Mouse (Mus musculus) activated CD4-positive, CD25-positive, alpha-beta regulatory T cell, adult 4 months (primary cell): ENCODE results near the gene Rab3gap1. TPM values are rescaled to one million over a fixed set of nuclear protein-coding genes. Genes with fewer than 3 reads are reported as not detected.
A peak's percentile ranks its signal among the peaks of the same experiment; 100 is the strongest.

Experiments used
- ATAC-seq: one replicate; pipeline ENCODE4 v1.8.0; 2017
- polyA plus RNA-seq, 2 experiments: library from polyadenylated mRNA; unstranded; fragments of 100-300 nt; shearing (Covaris generic); gene quantifications; one replicate each; pipeline ENCODE4 v1.2.1; 2017

Gene Rab3gap1
- polyA plus RNA-seq, 2 experiments from 2014 or later: 48.1 to 55.1 TPM

DNA sequence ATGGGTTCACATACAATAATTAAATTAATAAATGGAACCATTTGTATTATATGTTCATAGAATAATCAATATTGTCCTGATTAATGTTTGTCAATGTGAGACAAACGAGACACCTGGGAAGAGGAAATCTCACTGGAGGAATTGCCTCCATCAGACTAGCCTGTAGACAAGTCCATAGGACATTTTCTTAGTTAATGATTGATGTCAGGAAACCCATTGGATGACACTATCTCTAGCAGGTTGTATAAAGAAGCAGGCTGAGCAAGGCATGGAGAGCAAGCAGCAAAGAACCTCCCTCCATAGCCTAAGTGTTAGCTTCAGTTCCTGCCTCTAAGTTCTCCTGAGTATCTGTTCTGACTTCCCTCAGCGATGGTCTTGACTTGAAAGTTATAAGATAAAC, 64.8 kb downstream of the Rab3gap1 start:
- ATAC-seq: no peak

GRCm38 (mm10) chr1:127934322-127934721, 65.7 kb downstream of the Rab3gap1 start:
- no peak for ATAC-seq

GRCm38 (mm10) chr1:127937277-127937676, 68.7 kb downstream of the Rab3gap1 start:
- ATAC-seq: no peak

- no peak for ATAC-seq
Observed at GRCm38 (mm10) chr1:127942231-127942630, 73.7 kb downstream of the Rab3gap1 start.

DNA sequence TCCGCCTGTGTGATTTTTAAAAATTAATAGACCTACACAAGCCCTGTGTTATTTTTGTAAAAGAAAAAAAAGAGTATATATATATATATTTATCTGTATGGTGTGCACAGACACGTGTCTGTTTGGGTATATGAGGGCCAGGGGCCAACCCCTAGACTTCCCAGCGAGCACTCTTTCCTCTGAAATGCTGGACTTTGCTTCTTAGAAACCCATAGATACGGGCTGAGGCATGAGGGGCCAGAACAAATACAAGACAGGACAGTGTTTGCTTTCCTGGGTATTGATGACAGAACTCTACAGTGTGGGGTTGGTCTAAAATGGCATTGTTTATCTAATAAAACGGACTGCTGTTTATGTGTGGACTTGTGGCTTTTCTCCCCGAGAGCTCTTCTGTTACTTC, 74.9 kb downstream of the Rab3gap1 start:
- no peak for ATAC-seq

GRCm38 (mm10) chr1:127945696-127946575, 77.4 kb downstream of the Rab3gap1 start:
- no peak for ATAC-seq

DNA sequence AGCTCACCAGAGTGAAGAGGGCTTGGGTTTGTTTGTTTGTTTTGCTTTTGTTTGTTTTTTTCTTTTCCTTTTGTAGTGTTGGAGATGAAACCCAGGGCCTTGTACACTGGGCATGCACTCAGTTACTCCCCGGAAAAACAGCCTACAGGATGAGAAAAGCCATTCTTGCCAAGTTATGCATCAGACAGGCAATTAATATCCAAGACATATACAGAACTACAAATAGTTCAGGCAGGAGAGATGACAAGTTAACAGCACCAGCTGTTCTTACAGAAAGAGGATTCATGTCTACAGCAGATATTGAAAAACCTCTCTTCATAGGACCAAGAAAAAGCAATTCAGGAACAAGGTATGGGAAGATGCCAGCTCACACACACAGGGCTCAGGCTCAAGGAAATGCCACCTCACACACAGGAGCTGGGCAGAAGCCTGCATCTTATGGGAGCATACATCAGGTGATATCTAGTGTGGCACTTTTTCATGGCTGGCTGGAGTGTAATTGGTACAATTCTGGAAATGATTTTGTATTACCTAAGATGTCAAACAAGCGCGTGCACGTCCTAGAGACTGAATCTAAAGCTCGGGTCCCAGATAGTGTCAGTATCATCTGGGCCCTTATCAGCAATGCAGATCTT, 78.2 kb downstream of the Rab3gap1 start:
- ATAC-seq: no peak

DNA sequence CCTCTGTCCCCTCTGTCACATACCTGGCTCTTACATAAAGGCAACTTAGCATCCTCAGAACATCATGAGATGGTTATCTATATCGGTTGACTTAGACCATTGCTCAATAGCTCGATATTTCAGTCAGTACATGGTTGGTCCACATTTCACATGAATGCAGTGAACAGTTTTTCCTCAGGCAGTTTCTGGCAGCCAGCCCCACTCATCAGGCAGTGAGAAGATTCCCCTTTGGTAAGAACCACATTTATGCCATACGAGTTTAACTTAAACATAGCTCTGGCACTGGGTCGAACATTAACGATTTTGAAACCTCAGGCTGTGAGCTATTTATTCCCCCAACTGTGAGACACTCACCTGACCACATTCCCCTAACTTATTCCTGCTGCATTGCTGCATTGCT, 80.2 kb downstream of the Rab3gap1 start:
- no peak for ATAC-seq

DNA sequence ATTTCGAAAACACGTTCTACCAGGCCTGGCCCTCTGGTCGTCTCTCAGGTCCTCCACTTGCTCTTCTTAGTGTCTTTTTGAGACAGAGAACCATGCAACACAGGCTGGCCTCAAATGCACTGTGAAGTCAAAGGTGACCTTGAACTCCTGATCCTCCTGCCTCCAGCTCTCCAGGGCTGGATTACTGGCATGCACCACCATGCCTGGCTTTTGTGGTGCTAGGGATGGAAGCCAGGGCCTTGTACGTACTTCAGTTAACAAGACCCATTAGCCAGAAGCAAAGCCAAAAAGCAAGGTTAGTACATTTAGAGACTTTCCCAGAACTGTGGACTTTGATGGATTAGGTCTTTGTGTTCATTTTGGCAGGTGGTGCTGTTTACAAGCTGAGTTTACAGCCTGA, 83.7 kb downstream of the Rab3gap1 start:
- no peak for ATAC-seq

- peak; percentile 85 for ATAC-seq
Observed at GRCm38 (mm10) chr1:127954198-127954597, 85.6 kb downstream of the Rab3gap1 start.

DNA sequence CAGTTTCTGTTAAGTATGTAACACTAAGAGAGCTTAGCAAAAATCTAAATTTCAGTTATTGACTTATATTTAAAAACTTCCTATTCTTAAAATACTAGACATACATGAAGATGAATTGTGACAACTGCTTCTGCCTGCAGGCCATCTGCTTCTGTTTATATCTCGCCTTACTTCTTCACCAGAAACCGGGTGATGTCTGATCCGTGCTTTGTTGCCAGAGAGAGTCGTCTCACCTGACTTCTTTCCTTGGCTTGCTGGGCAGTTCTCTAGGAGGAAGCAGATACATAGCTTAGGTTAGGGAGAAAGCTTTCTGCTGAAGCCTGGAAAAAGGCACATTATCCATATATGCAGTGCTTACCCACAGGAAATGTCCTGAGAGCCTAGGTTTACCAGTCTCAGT, 86.2 kb downstream of the Rab3gap1 start:
- ATAC-seq: no peak

DNA sequence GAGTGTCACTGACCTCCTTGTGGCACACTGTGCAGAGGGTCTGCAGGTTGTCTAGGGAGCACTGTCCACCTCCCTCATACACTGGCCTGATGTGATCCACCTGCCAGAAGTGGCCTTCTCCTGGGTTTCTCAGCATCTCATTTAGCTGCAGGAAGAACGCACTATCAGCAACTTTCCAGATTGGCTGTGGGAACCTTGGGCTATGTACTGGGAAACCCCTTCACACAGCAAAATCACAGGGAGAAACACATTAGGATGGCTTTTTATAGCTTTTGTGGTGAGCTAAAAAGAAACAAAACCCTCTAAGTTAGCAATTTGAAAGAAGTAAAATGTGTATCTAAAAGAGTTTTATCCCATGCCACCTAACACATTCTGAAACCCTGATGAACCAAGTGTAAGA, 88.0 kb downstream of the Rab3gap1 start:
- ATAC-seq: no peak

GRCm38 (mm10) chr1:127958801-127959200, 90.2 kb downstream of the Rab3gap1 start:
- no peak for ATAC-seq

DNA sequence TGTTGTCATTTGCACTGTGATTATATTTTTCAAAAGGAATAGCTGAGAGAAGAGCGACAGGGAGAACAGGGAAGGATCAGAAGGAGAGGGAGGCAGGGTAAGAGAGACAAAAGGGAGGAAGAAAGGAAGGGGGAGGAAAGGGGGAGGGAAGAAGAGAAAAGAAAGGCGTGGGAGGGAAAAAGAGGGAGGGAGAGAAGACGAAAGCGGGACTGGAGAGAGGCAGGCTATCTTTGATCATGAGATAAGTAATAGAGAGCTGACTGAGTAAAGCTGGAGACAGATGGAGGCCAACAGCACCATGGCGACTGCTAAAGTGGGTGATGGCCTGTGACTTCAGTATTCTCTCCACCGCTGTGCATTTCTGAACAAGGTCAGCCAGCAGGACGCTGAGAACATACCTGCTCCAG, 90.7 kb downstream of the Rab3gap1 start:
- no peak for ATAC-seq

DNA sequence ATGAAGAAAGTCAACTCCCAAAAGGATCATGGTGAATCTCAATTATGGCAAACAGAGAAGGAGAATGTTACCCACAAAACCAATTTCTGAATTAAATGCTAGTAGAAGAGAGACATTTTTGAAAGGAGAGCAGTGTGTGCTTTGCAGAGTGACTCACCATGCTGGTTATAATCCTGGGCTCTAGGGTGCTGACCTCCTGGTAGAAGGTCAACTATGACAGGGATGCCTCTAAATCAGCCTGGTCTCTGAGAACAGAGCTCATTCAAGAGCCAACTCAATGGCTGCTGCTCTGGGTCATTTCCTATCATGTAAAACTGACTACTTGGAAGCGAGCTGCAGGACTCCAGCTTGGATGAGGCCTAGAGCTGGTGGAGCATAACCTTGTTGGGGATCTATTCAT, 92.6 kb downstream of the Rab3gap1 start:
- ATAC-seq: no peak

DNA sequence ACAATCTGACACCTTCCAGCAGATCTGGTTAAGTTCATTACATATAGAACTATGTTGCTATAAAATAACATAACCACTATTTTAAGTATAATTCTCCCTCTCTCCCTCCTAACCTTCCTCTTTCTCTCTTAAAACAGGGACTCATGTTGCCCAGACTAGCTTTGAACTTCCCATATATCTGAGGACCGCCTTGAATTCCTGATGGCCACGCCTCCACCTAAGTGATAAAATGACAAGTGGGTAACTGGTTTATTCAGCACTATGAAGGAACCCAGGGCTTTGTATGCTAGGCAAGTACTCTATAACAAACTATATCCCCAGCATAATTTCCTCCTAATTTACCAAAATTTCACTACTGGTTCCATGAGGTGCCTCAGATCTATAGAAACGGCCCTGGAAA, 94.8 kb downstream of the Rab3gap1 start:
- no peak for ATAC-seq

DNA sequence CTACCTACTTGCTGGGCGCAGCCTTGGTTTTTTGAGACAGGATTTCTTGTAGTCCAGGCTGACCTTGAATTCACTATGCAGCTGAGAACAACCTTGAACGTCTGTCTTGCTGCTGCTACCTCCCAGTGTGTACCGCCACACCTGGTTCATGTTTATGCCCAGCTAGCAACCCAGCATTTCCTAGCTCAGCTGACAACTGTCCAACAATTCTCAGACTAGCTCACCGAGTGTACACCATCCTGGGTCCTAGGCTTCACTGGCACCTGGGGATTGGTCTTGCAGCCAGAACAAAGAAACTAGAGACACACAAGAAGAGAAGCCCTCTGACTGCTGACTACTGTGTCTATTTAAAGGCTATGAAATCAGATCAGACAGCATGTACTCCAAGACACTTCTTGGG, 102.3 kb downstream of the Rab3gap1 start:
- ATAC-seq: no peak

- ATAC-seq: no peak
Observed at GRCm38 (mm10) chr1:127974082-127974481, 105.5 kb downstream of the Rab3gap1 start.

GRCm38 (mm10) chr1:127975676-127976075, 107.1 kb downstream of the Rab3gap1 start:
- peak; percentile 54 for ATAC-seq

DNA sequence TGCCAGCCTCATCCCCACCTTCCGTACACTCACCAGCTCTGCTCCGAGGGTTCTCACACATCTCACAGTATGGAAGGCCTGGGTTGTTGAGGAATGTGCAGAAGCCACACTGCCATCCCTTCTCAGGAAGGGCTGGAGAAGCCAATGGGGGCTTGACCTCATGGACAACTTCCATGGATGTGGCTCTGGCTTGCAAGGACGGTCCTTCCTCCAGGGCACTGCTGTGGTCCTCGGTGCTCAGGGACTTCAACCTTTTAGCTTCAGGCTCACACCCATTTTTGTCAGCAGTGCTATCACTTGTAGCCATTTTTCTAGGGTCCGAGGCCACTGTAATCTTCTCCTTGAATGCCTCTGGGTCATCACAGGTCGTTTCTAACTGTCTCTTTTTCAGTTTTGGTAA, 107.5 kb downstream of the Rab3gap1 start:
- ATAC-seq: no peak

DNA sequence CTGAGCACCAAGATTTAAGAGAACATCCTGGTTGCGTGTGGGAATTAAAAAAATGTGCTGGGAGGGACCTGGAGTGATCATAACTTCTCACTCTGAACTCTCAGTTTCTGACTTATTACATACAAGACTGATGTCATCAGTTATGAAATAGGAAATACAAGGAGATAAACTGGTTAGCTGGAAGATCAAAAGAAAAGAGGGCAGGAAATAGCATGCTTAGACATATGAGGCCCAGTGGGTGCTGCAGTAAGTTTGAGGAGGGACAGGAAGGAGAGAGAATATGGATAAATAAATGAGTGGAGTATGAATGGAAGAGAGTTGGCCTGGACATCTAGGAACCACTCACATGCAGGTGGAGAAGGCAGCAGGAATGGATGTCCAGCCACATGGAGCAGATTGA, 109.6 kb downstream of the Rab3gap1 start:
- ATAC-seq: peak; percentile 53

GRCm38 (mm10) chr1:127980911-127981559, 112.5 kb downstream of the Rab3gap1 start:
- no peak for ATAC-seq

GRCm38 (mm10) chr1:127982268-127982667, 113.7 kb downstream of the Rab3gap1 start:
- no peak for ATAC-seq
